Mouse (Mus musculus) myocyte (in vitro differentiated cells): ENCODE measurements around the gene Tnfrsf19.

Experiments used
- CEBPB ChIP-seq: IDR thresholded peaks from 2 replicates; pipeline ENCODE4 v1.6.1; 2011; ENCODE audit warnings: mild to moderate bottlenecking, moderate library complexity; ENCODE audit not compliant: poor library complexity, insufficient read depth, severe bottlenecking
- E2F4 ChIP-seq: IDR thresholded peaks from one replicate; pipeline ENCODE4 v1.6.1; 2011; ENCODE audit warnings: mild to moderate bottlenecking, control low read depth, moderate library complexity; ENCODE audit not compliant: insufficient read depth
- MAX ChIP-seq: IDR thresholded peaks from one replicate; pipeline ENCODE4 v1.6.1; 2011; ENCODE audit warnings: low read depth, mild to moderate bottlenecking, control low read depth
- MYOD1 ChIP-seq, 3 experiments: IDR thresholded peaks; one replicate each; pipeline ENCODE4 v1.6.1; 2011; ENCODE audit warnings: control low read depth in 2 of 3, low read depth in 2 of 3, mild to moderate bottlenecking in 2 of 3, moderate library complexity in 1 of 3; ENCODE audit not compliant: insufficient read length in 2 of 3, control insufficient read depth in 1 of 3
- MYOG ChIP-seq, 3 experiments: IDR thresholded peaks; one replicate each; pipeline ENCODE4 v1.6.1; 2011; ENCODE audit warnings: control low read depth in 2 of 3, low read depth in 2 of 3, mild to moderate bottlenecking in 2 of 3; ENCODE audit not compliant: insufficient read length in 2 of 3, control insufficient read depth in 1 of 3, insufficient read depth in 1 of 3
- POLR2A ChIP-seq: IDR thresholded peaks from one replicate; pipeline ENCODE4 v1.6.1; 2011; ENCODE audit warnings: low read depth, mild to moderate bottlenecking, control low read depth, moderate library complexity; ENCODE audit not compliant: insufficient read length
- POLR2AphosphoS2 ChIP-seq: IDR thresholded peaks from one replicate; pipeline ENCODE4 v1.6.1; 2011; ENCODE audit warnings: low read depth, control low read depth; ENCODE audit not compliant: insufficient read length
- REST ChIP-seq: IDR thresholded peaks from one replicate; pipeline ENCODE4 v1.6.1; 2011; ENCODE audit warnings: mild to moderate bottlenecking, control low read depth, moderate library complexity; ENCODE audit not compliant: insufficient read depth, insufficient read length
- TCF12 ChIP-seq: IDR thresholded peaks from one replicate; pipeline ENCODE4 v1.6.1; 2011; ENCODE audit warnings: mild to moderate bottlenecking, control low read depth; ENCODE audit not compliant: poor library complexity, insufficient read depth, severe bottlenecking
- TCF3 ChIP-seq: IDR thresholded peaks from one replicate; pipeline ENCODE4 v1.6.1; 2011; ENCODE audit warnings: low read depth, control low read depth; ENCODE audit not compliant: insufficient read length
- USF1 ChIP-seq: IDR thresholded peaks from one replicate; pipeline ENCODE4 v1.6.1; 2011; ENCODE audit warnings: low read depth, mild to moderate bottlenecking, control low read depth, moderate library complexity

DNA sequence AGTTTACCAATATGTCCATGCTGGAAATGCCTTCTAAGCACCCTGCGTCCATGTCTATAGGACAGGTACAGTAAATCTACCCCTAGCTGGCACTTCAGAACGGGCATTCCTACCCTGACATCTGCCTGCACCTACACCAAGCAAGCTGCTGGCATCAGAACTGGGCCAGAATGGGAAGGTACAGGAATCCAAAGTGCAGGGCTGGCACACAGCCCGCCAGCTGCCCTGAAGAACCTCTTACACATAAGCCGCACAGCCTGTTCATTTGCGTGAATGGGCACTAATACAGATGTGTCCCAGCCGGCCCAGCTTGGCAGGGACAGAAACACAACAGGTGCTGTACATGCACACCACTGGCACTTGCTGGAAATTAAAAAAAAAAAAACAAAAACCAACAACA, 15.9 kb downstream of the Tnfrsf19 start:
- TF ChIP-seq POLR2A (no peak), MYOG (IDR thresholded peaks at IDR 0.05; ENCODE audit: control insufficient read depth in 1 of 3, insufficient read depth in 1 of 3, insufficient read length in 2 of 3, low read depth in 2 of 3) (no peak), TCF3 (no peak), CEBPB (no peak), MAX (no peak), E2F4 (no peak), MYOD1 (IDR thresholded peaks at IDR 0.05; ENCODE audit: control insufficient read depth in 1 of 3, insufficient read length in 2 of 3, low read depth in 2 of 3) (no peak), USF1 (no peak), TCF12 (no peak), POLR2AphosphoS2 (no peak), REST (no peak)
